Mouse (Mus musculus) CH12.LX (cell line): ENCODE data around the gene Olfr776. TPM values are rescaled to one million over a fixed set of nuclear protein-coding genes. Genes with fewer than 3 reads are reported as not detected.

Experiments used
- DNase-seq: peaks from one replicate; pipeline ENCODE4 v3.0.0-alpha.2; 2013; ENCODE audit errors: extremely low read depth
- H3K27ac ChIP-seq: 2 replicates; pipeline ENCODE4 v1.5.1; 2012; ENCODE audit warnings: low read depth, mild to moderate bottlenecking, control low read depth, moderate library complexity; ENCODE audit not compliant: insufficient read depth
- H3K27me3 ChIP-seq: replicated peaks from 2 replicates; pipeline ENCODE3; 2012; ENCODE audit warnings: inconsistent platforms
- H3K36me3 ChIP-seq, 2 experiments: replicated peaks in 1 of 2; 2 replicates each; pipeline versions ENCODE3 to v1.6.1; 2012; ENCODE audit warnings: inconsistent platforms in 1 of 2, low read length in 1 of 2, mild to moderate bottlenecking in 1 of 2, mixed read lengths in 1 of 2, moderate library complexity in 1 of 2; ENCODE audit not compliant: control insufficient read depth in 1 of 2, insufficient read depth in 1 of 2
- H3K4me1 ChIP-seq, 2 experiments: 2 replicates each; pipeline ENCODE4 v1.6.1; 2012; ENCODE audit warnings: inconsistent platforms in 1 of 2, moderate library complexity in 1 of 2; ENCODE audit not compliant: insufficient read depth in 2 of 2, control insufficient read depth in 1 of 2
- H3K4me2 ChIP-seq: 2 replicates; pipeline ENCODE4 v1.6.1; 2012; ENCODE audit warnings: low read depth, mild to moderate bottlenecking, control low read depth; ENCODE audit not compliant: poor library complexity, insufficient read depth, severe bottlenecking
- H3K4me3 ChIP-seq, 3 experiments: fragments of 150-350 bp in 1 of 3; sonication (generic) in 1 of 3; replicated peaks in 1 of 3; 2 replicates each; pipeline versions ENCODE3 to v1.5.1; 2011 to 2012; ENCODE audit warnings: low read depth in 2 of 3, low read length in 2 of 3, mild to moderate bottlenecking in 2 of 3, moderate library complexity in 2 of 3, control low read depth in 1 of 3, improper control_type of control experiment in 1 of 3, inconsistent platforms in 1 of 3, mixed read lengths in 1 of 3; ENCODE audit not compliant: poor library complexity in 1 of 3
- H3K79me2 ChIP-seq: replicated peaks from 2 replicates; pipeline ENCODE4 v1.6.1; 2012; ENCODE audit warnings: mild to moderate bottlenecking, moderate library complexity; ENCODE audit not compliant: control insufficient read depth, poor library complexity, insufficient read depth, severe bottlenecking; ENCODE audit errors: extremely low read depth
- H3K9ac ChIP-seq: 2 replicates; pipeline ENCODE4 v1.6.1; 2012; ENCODE audit warnings: low read depth, mild to moderate bottlenecking, control low read depth, moderate library complexity; ENCODE audit not compliant: insufficient read depth
- H3K9me3 ChIP-seq: replicated peaks from 2 replicates; pipeline ENCODE3; 2012; ENCODE audit warnings: low read length, inconsistent platforms, mixed read lengths
- CHD1 ChIP-seq: IDR thresholded peaks from 2 replicates; pipeline ENCODE4 v1.6.1; 2012; ENCODE audit warnings: low read depth, low read length, improper control_type of control experiment, inconsistent platforms
- CTCF ChIP-seq, 2 experiments: IDR thresholded peaks in 1 of 2; conservative IDR thresholded peaks in 1 of 2; 2 replicates each; pipeline ENCODE4 v1.5.1; 2011 to 2012; ENCODE audit warnings: low read depth in 2 of 2, low read length in 2 of 2, improper control_type of control experiment in 1 of 2, inconsistent platforms in 1 of 2, mild to moderate bottlenecking in 1 of 2, moderate library complexity in 1 of 2
- E2F4 ChIP-seq: IDR thresholded peaks from 2 replicates; pipeline ENCODE4 v1.6.1; 2011; ENCODE audit warnings: low read depth, low read length, improper control_type of control experiment; ENCODE audit not compliant: insufficient replicate concordance
- EP300 ChIP-seq: IDR thresholded peaks from 2 replicates; pipeline ENCODE4 v1.6.1; 2011; ENCODE audit warnings: low read length, improper control_type of control experiment
- ETS1 ChIP-seq: conservative IDR thresholded peaks from 2 replicates; pipeline ENCODE4 v1.6.1; 2012; ENCODE audit warnings: low read depth, mild to moderate bottlenecking, inconsistent platforms, low read length, improper control_type of control experiment, moderate library complexity
- HCFC1 ChIP-seq: IDR thresholded peaks from 2 replicates; pipeline ENCODE4 v1.6.1; 2012; ENCODE audit warnings: low read depth, mild to moderate bottlenecking, inconsistent platforms, low read length, improper control_type of control experiment
- JUN ChIP-seq: IDR thresholded peaks from 2 replicates; pipeline ENCODE4 v1.6.1; 2011; ENCODE audit warnings: low read depth, mild to moderate bottlenecking, low read length, improper control_type of control experiment, moderate library complexity; ENCODE audit not compliant: insufficient read depth
- JUND ChIP-seq: conservative IDR thresholded peaks from 2 replicates; pipeline ENCODE4 v1.6.1; 2011; ENCODE audit warnings: low read depth, low read length, improper control_type of control experiment
- KAT2A ChIP-seq: IDR thresholded peaks from 2 replicates; pipeline ENCODE4 v1.6.1; 2012; ENCODE audit warnings: low read length, improper control_type of control experiment, inconsistent platforms; ENCODE audit not compliant: insufficient replicate concordance
- MAX ChIP-seq: IDR thresholded peaks from 2 replicates; pipeline ENCODE4 v1.6.1; 2011; ENCODE audit warnings: low read length, improper control_type of control experiment
- MAZ ChIP-seq: IDR thresholded peaks from 2 replicates; pipeline ENCODE4 v1.6.1; 2012; ENCODE audit warnings: low read depth, mild to moderate bottlenecking, inconsistent platforms, low read length, improper control_type of control experiment, moderate library complexity
- MEF2A ChIP-seq: IDR thresholded peaks from 2 replicates; pipeline ENCODE4 v1.6.1; 2014; ENCODE audit warnings: low read depth, mild to moderate bottlenecking, inconsistent platforms, low read length, improper control_type of control experiment, borderline replicate concordance
- MYC ChIP-seq: IDR thresholded peaks from 2 replicates; pipeline ENCODE4 v1.6.1; 2011; ENCODE audit warnings: low read depth, mild to moderate bottlenecking, improper control_type of control experiment, low read length
- PAX5 ChIP-seq: IDR thresholded peaks from 2 replicates; pipeline ENCODE4 v1.6.1; 2012; ENCODE audit warnings: low read length, inconsistent platforms, mixed read lengths
- POLR2AphosphoS2 ChIP-seq: IDR thresholded peaks from 2 replicates; pipeline ENCODE4 v1.6.1; 2011; ENCODE audit warnings: low read depth, low read length, improper control_type of control experiment
- RAD21 ChIP-seq: IDR thresholded peaks from 2 replicates; pipeline ENCODE4 v1.6.1; 2011; ENCODE audit warnings: low read depth, mild to moderate bottlenecking, low read length, improper control_type of control experiment, moderate library complexity
- RCOR1 ChIP-seq: conservative IDR thresholded peaks from 2 replicates; pipeline ENCODE4 v1.6.1; 2012; ENCODE audit warnings: low read depth, mild to moderate bottlenecking, inconsistent platforms, low read length, improper control_type of control experiment
- TCF12 ChIP-seq: IDR thresholded peaks from 2 replicates; pipeline ENCODE4 v1.6.1; 2014; ENCODE audit warnings: low read depth, mild to moderate bottlenecking, inconsistent platforms, low read length, improper control_type of control experiment
- UBTF ChIP-seq: IDR thresholded peaks from 2 replicates; pipeline ENCODE4 v1.6.1; 2012; ENCODE audit warnings: low read depth, mild to moderate bottlenecking, inconsistent platforms, low read length, improper control_type of control experiment, moderate library complexity
- USF2 ChIP-seq: conservative IDR thresholded peaks from 2 replicates; pipeline ENCODE4 v1.6.1; 2011; ENCODE audit warnings: low read depth, low read length, improper control_type of control experiment
- ZC3H11A ChIP-seq: IDR thresholded peaks from 2 replicates; pipeline ENCODE4 v1.6.1; 2012; ENCODE audit warnings: low read depth, mild to moderate bottlenecking, inconsistent platforms, low read length, improper control_type of control experiment
- ZKSCAN1 ChIP-seq: IDR thresholded peaks from 2 replicates; pipeline ENCODE4 v1.6.1; 2012; ENCODE audit warnings: low read depth, inconsistent platforms, low read length, improper control_type of control experiment, borderline replicate concordance
- ZNF384 ChIP-seq: IDR thresholded peaks from 2 replicates; pipeline ENCODE4 v1.6.1; 2012; ENCODE audit warnings: low read depth, low read length, improper control_type of control experiment, inconsistent platforms
- dilution Hi-C: fragments of 300-500 bp; cut with MboI; formaldehyde crosslinking; loops from 2 replicates; pipeline ENCODE4 v1.14.3; 2020; ENCODE audit warnings: low sequenced_read_pairs; ENCODE audit not compliant: extremely low pct_unique_long_range_greater_than_20kb, extremely low pct_ligation_motif_present
- in situ Hi-C: fragments of 300-500 bp; cut with MboI; formaldehyde crosslinking; loops from 3 replicates; pipeline ENCODE4 v1.14.3; 2019; ENCODE audit warnings: low sequenced_read_pairs, low pct_ligation_motif_present, low pct_unique_long_range_greater_than_20kb, mixed read lengths
- polyA plus RNA-seq: library from polyadenylated mRNA; unstranded; fragments of >175 nt; gene quantifications from 2 replicates; pipeline ENCODE4 v1.2.1, GENCODE M21; 2012; ENCODE audit warnings: low read depth; ENCODE audit not compliant: insufficient read length
- total RNA-seq, 2 experiments: library from RNA; depleted of rRNA; stranded (reverse); fragments of 300-350 nt in 1 of 2; fragments of >200 nt in 1 of 2; gene quantifications; 2 replicates each; pipeline ENCODE4 v1.2.3; 2012 to 2014

The Olfr776 gene
- total RNA-seq (2012; rRNA removed) (not detected in 2 replicates), total RNA-seq (2014; rRNA removed) (not detected in 2 replicates), polyA plus RNA-seq (not detected in 2 replicates)

DNA sequence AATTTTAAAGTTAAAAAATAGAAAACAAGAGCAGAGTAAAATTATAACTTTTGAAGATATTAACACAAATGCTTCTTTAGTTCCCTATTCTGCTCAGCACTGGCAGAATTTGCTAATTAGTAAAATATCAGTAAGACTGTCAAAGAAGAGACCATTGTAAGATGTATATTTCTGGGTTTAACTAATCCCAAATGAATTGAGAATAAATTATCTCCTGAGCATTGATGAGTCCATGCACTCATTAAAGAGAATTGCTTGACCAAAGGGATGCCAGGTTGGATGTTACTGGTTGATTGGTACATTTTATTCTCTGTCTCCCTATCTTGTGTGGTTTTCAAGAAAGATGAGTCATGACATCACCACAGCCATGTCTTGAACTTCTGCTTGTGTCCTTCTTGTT, at the start of gene Olfr776:
Gene Olfr776 (plus strand): TSS at position 301 of the 400 bp plus-strand sequence.
- Histone ChIP-seq H3K4me3 (no peak within 1 kb of the TSS), H3K4me1 (peaks cover 0 to 13% of the 10 kb centered on the region in 2 experiments; a peak in 2 of 4 replicates), H3K79me2 (no peaks in the 10 kb centered on the region), H3K36me3 (no peaks in the 10 kb centered on the region), H3K9ac (no peak within 1 kb of the TSS), H3K27ac (no peak within 1 kb of the TSS), H3K9me3 (no peaks in the 10 kb centered on the region), H3K4me2 (no peak within 1 kb of the TSS), H3K27me3 (no peaks in the 10 kb centered on the region)
- in situ Hi-C loops, result no loop called here
- dilution Hi-C loops, result no loop called here
- no peak for DNase-seq
- TF ChIP-seq UBTF (no peak), PAX5 (no peak), ZKSCAN1 (no peak), JUND (no peak), HCFC1 (no peak), JUN (no peak), MYC (no peak), POLR2AphosphoS2 (no peak), TCF12 (no peak)
- TF ChIP-seq, all 38 proteins: peak for 0

DNA sequence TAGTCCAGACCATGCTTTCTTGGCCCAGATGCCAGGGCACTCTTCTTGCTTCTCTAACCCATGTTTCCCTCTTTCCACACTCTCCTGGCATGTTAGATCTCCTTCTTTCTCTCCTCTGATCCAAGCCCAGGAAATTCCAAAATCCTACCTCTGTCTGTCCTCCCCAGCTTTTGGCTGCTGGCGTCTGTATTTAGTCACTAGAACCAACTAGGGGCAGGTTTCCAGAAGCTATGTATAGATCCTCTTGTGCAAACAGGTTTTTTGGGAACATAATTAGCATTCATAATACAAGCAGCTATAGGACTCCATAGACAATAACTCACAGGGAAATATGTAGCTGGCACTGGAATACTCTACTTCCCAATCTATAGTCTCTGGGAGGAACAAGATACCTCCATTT, 28.2 kb upstream of the Olfr776 start:
- DNase-seq, result no peak
- in situ Hi-C loops (no loop called here), dilution Hi-C loops (no loop called here)
- Histone ChIP-seq H3K9ac (no peak overlapping the region), H3K27ac (no peak overlapping the region), H3K36me3 (no peaks in the 10 kb centered on the region), H3K79me2 (no peaks in the 10 kb centered on the region), H3K4me1 (no peaks in the 10 kb centered on the region), H3K4me3 (no peak overlapping the region), H3K4me2 (no peak overlapping the region)
- no peak for TF ChIP-seq ZNF384
- TF ChIP-seq MAZ, result no peak
- no peak for TF ChIP-seq E2F4
- no peak for TF ChIP-seq USF2
- TF ChIP-seq CTCF (conservative IDR thresholded peaks at IDR 0.05 in 1 of 2, IDR thresholded peaks at IDR 0.05 in 1 of 2; ENCODE audit: low read depth in 2 of 2, low read length in 2 of 2), result no peak
- no peak for TF ChIP-seq TCF12
- no peak for TF ChIP-seq ETS1
- TF ChIP-seq MYC, result no peak
- no peak for TF ChIP-seq RAD21
- TF ChIP-seq PAX5, result no peak
- no peak for TF ChIP-seq ZC3H11A
- no peak for TF ChIP-seq MAX
- TF ChIP-seq EP300, result no peak
- TF ChIP-seq MEF2A, result no peak
- no peak for TF ChIP-seq CHD1
- TF ChIP-seq RCOR1, result no peak
- TF ChIP-seq KAT2A, result no peak
- TF ChIP-seq, all 38 proteins: peak for 0
- Histone ChIP-seq H3K27me3 (no peaks in the 10 kb centered on the region), H3K9me3 (no peaks in the 10 kb centered on the region)
